Mouse (Mus musculus) cerebellum, adult 8-10 months (tissue): ENCODE measurements around the gene Rps29.

ENCODE experiments used
- DNase-seq: peaks from one replicate; pipeline ENCODE4 v3.0.0; 2022

Gene Rps29

GRCm38 (mm10) chr12:69127626-69128025, 31.4 kb downstream of the Rps29 start:
- no peak for DNase-seq

- DNase-seq, result no peak
Measured at GRCm38 (mm10) chr12:69127170-69127569, 31.8 kb downstream of the Rps29 start.

GRCm38 (mm10) chr12:69125066-69125465, 33.9 kb downstream of the Rps29 start:
- no peak for DNase-seq

- DNase-seq, result no peak
Measured at GRCm38 (mm10) chr12:69122801-69123200, 36.2 kb downstream of the Rps29 start.

- no peak for DNase-seq
Measured at GRCm38 (mm10) chr12:69119908-69120307, 39.1 kb downstream of the Rps29 start.
